Mouse (Mus musculus): ENCODE results near the gene Hist1h1c. TPM values are rescaled to one million over a fixed set of nuclear protein-coding genes. Genes with fewer than 3 reads are reported as not detected.
"Not testable (repeated sequence)": the region's sequence is repeated elsewhere in the genome, so short reads cannot be mapped to it uniquely, and the experiment has no call there.

The Hist1h1c gene
- polyA plus RNA-seq, 1 experiment from 2014 or later, result 16.7 TPM

DNA sequence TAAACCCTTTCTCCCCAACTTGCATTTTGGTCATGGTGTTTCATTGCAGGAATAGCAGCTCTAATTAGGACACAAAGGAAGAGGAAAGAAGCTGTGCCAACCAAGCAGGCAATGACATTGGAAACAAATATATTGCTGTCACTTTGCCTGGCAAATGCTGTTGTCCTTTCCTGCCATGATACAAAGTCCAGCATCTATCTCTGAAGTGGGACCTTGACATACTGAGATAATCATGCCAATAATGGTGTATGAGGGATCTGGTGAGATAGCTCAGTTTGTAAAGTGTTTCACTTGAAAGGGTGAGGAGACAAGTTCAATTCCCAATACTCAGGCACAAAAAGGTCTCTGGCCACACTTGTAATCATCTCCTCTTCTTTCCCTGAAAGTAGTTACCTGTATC is 28.2 kb downstream of the Hist1h1c start:
- H3K27me3 ChIP-seq (ENCODE audit: control insufficient read depth, insufficient read depth, low read length), result no peaks in the 10 kb centered on the region
- H3K4me1 ChIP-seq (replicated peaks; ENCODE audit: control insufficient read depth, insufficient read depth, low read length), result 0 out of 2 replicates have a peak, but pooled peaks cover 3% of the 10 kb centered on the region
- no peak overlapping the region for H3K4me3 ChIP-seq (ENCODE audit: low read depth, low read length)
- H3K36me3 ChIP-seq (ENCODE audit: control insufficient read depth, insufficient read depth, low read length), result no peaks in the 10 kb centered on the region
- H3K9me3 ChIP-seq (ENCODE audit: control insufficient read depth, low read length), result no peaks in the 10 kb centered on the region
- H3K27ac ChIP-seq (ENCODE audit: low read depth, low read length), result no peak overlapping the region
- ATAC-seq (ENCODE audit: low FRiP score) (no peak), DNase-seq (ENCODE audit: low spot score) (no peak)
- H3K4me2 ChIP-seq (replicated peaks; ENCODE audit: low read depth, low read length), result no peak overlapping the region
- no peak overlapping the region for H3K9ac ChIP-seq (ENCODE audit: low read depth, low read length)

DNA sequence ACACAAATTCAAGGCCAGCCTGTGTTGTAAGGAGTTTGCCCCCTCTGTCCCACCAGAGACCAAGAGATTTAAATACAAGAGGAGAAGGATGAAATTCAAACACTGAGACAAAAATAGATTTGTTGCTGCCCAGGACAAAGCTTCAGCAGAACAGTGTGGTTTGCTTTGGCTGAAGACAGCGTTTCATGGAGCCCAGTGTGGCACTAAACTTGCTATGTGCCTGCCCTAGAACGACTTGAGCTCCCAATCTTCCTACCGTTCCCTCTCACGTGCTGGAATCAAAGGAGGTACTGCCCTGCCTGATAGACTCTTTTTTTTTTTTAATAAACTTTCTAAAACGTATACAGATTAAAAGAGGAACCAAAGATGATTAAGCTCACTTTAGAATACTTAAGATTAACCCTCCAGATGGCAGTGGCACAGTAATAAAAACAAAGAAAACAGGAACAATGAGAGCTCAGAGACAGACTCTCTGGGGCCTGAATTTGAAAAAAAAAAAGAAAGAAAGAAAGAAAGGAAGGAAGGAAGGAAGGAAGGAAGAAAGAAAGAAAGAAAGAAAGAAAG is 30.3 kb downstream of the Hist1h1c start:
- no peaks in the 10 kb centered on the region for H3K9me3 ChIP-seq (ENCODE audit: control insufficient read depth, low read length)
- H3K4me2 ChIP-seq (replicated peaks; ENCODE audit: low read depth, low read length), result no peak overlapping the region
- no peak for ATAC-seq (ENCODE audit: low FRiP score)
- H3K9ac ChIP-seq (ENCODE audit: low read depth, low read length), result no peak overlapping the region
- no peak overlapping the region for H3K4me3 ChIP-seq (ENCODE audit: low read depth, low read length)
- 0 out of 2 replicates have a peak, but pooled peaks cover 3% of the 10 kb centered on the region for H3K4me1 ChIP-seq (replicated peaks; ENCODE audit: control insufficient read depth, insufficient read depth, low read length)
- no peak for DNase-seq (ENCODE audit: low spot score)
- H3K27me3 ChIP-seq (ENCODE audit: control insufficient read depth, insufficient read depth, low read length), result no peaks in the 10 kb centered on the region
- 59% methylated on average over 5 of the region's 5 CpGs for WGBS
- H3K36me3 ChIP-seq (ENCODE audit: control insufficient read depth, insufficient read depth, low read length), result no peaks in the 10 kb centered on the region
- no peak overlapping the region for H3K27ac ChIP-seq (ENCODE audit: low read depth, low read length)

DNA sequence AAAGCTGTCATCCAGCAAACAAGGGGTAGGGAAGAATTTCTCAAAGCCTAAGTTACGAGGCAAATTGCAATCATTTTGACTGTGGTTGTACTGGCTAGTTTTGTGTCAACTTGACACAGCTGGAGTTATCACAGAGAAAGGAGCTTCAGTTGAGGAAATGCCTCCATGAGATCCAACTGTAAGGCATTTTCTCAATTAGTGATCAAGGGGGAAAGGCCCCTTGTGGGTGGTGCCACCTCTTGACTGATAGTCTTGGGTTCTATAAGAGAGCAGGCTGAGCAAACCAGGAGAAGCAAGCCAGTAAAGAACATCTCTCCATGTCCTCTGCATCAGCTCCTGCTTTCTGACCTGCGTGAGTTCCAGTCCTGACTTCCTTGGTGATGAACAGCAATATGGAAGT is 31.0 kb downstream of the Hist1h1c start, which contains the start of gene Trim38:
TSS of gene Trim38 (plus strand) at position 301 of the 400 bp plus-strand sequence.
- H3K36me3 ChIP-seq (ENCODE audit: control insufficient read depth, insufficient read depth, low read length); H3K9ac ChIP-seq (ENCODE audit: low read depth, low read length); H3K4me3 ChIP-seq (ENCODE audit: low read depth, low read length); H3K4me2 ChIP-seq (replicated peaks; ENCODE audit: low read depth, low read length); H3K27me3 ChIP-seq (ENCODE audit: control insufficient read depth, insufficient read depth, low read length); ATAC-seq (ENCODE audit: low FRiP score); H3K27ac ChIP-seq (ENCODE audit: low read depth, low read length); H3K4me1 ChIP-seq (replicated peaks; ENCODE audit: control insufficient read depth, insufficient read depth, low read length); H3K9me3 ChIP-seq (ENCODE audit: control insufficient read depth, low read length); DNase-seq (ENCODE audit: low spot score): not testable (repeated sequence)
- WGBS, result 90% methylated on average over 2 of the region's 2 CpGs

DNA sequence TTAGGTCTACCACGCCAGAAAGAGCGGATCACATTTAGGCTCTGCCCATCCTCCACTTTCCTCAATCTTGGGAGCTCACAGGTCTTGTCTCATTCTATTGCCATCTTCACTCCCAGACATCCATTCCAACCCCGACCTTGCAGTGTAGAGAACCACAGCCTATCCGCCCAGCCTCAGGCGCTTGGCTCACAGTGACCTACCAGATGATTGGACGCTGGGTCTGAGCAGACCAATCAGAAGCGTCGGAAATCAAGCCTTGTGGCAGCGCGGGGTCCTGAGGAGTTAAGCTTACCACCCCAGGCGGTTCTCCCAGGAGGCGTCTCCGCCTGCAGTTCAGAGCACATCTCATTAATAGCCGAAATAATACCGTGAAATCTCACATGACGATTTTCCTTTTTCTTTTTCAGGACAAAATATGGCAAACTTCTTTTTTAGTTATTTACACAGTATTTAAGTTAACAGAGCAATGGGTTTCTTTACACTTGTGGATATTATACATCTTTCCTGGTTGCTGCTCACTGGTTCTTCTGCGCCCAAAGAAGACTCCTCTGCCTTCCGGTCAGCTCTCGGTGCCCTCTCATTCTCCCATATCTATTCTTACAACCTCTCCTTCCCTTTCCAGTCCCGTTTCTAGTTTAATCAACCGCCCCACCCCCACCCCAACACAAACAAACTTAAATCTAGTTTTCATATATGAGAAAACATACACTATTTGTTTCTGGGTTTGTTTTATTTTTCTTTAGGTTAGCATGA is 34.1 kb downstream of the Hist1h1c start:
- H3K27ac ChIP-seq (ENCODE audit: low read depth, low read length), result no peak overlapping the region
- H3K27me3 ChIP-seq (ENCODE audit: control insufficient read depth, insufficient read depth, low read length), result no peaks in the 10 kb centered on the region
- 25% methylated on average over 21 of the region's 21 CpGs for WGBS

DNA sequence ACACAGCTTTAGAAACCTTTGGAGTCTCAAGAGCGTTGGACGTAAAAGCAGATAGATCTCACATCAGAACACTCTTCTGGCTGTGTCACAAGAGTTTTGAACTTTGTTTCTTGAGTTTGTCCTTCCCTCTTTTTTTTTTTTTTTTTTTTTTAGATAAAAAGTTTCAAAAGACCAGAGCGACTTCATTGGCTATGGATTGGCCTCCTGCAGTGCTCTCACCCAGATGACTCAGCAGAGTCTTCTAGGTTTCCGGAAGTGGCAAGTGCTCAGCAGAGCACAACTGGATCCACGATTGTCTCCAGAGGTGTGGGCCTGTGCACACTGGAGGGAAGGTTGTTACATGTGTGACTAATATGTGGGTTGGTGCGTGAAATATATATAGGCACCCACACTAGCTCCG is 39.7 kb downstream of the Hist1h1c start:
- DNase-seq (ENCODE audit: low spot score) (no peak), ATAC-seq (ENCODE audit: low FRiP score) (no peak)
- Histone ChIP-seq H3K4me3 (ENCODE audit: low read depth, low read length) (no peak overlapping the region), H3K9me3 (ENCODE audit: control insufficient read depth, low read length) (no peaks in the 10 kb centered on the region), H3K27me3 (ENCODE audit: control insufficient read depth, insufficient read depth, low read length) (no peaks in the 10 kb centered on the region), H3K4me1 (replicated peaks; ENCODE audit: control insufficient read depth, insufficient read depth, low read length) (no peaks in the 10 kb centered on the region), H3K4me2 (replicated peaks; ENCODE audit: low read depth, low read length) (no peak overlapping the region), H3K36me3 (ENCODE audit: control insufficient read depth, insufficient read depth, low read length) (no peaks in the 10 kb centered on the region), H3K9ac (ENCODE audit: low read depth, low read length) (no peak overlapping the region), H3K27ac (ENCODE audit: low read depth, low read length) (no peak overlapping the region)
- 95% methylated on average over 7 of the region's 7 CpGs for WGBS

More for the DNA sequence above, 34.1 kb downstream of the Hist1h1c start:
- Histone ChIP-seq H3K9ac (ENCODE audit: low read depth, low read length) (no peak overlapping the region), H3K4me3 (ENCODE audit: low read depth, low read length) (no peak overlapping the region), H3K4me2 (replicated peaks; ENCODE audit: low read depth, low read length) (0 out of 2 replicates have a peak overlapping the region, but pooled peaks have one; percentile 17), H3K9me3 (ENCODE audit: control insufficient read depth, low read length) (no peaks in the 10 kb centered on the region), H3K4me1 (replicated peaks; ENCODE audit: control insufficient read depth, insufficient read depth, low read length) (no peaks in the 10 kb centered on the region), H3K36me3 (ENCODE audit: control insufficient read depth, insufficient read depth, low read length) (no peaks in the 10 kb centered on the region)
- peak; percentile 89 for ATAC-seq (ENCODE audit: low FRiP score)
- peak; percentile 67 for DNase-seq (ENCODE audit: low spot score)

DNA sequence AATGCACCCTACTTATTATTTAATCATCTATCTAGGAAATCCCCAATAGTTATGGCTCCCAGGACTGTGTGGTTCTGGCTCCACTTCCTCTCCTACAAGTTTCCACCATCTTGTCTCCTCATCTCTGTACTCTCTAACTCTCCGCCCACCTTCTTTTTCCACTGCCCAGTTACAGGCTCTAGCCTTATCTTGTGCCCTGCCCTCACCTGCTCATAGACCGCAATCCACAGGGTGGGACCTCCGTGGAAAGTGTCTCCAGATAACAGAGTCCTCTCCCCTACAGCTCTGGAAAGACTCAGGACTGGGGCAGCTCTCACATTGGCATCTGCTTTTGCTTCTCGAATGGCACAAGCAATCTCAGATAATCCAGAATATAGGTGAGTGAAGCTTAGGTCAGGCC is 40.4 kb downstream of the Hist1h1c start:
- H3K27me3 ChIP-seq (ENCODE audit: control insufficient read depth, insufficient read depth, low read length), result no peaks in the 10 kb centered on the region
- DNase-seq (ENCODE audit: low spot score), result no peak
- no peak overlapping the region for H3K27ac ChIP-seq (ENCODE audit: low read depth, low read length)
- H3K4me2 ChIP-seq (replicated peaks; ENCODE audit: low read depth, low read length), result no peak overlapping the region
- H3K36me3 ChIP-seq (ENCODE audit: control insufficient read depth, insufficient read depth, low read length), result no peaks in the 10 kb centered on the region
- no peak overlapping the region for H3K9ac ChIP-seq (ENCODE audit: low read depth, low read length)
- H3K9me3 ChIP-seq (ENCODE audit: control insufficient read depth, low read length), result no peaks in the 10 kb centered on the region
- no peak overlapping the region for H3K4me3 ChIP-seq (ENCODE audit: low read depth, low read length)
- H3K4me1 ChIP-seq (replicated peaks; ENCODE audit: control insufficient read depth, insufficient read depth, low read length), result no peaks in the 10 kb centered on the region
- no peak for ATAC-seq (ENCODE audit: low FRiP score)
- 86% methylated on average over 4 of the region's 4 CpGs for WGBS

Other genes starting within 250 kb of the Hist1h1c start
- 0.15 and 0.18 TPM in 2 replicates for gene Btn2a2, start 250.0 kb upstream of the Hist1h1c start, polyA plus RNA-seq (2014; fragmentation: Nextera tagmentation; extraction: Ambion mirVana)
- gene Hist1h4h, start 207.8 kb upstream of the Hist1h1c start, polyA plus RNA-seq (2014; fragmentation: Nextera tagmentation; extraction: Ambion mirVana), result 4.7 TPM in 2 replicates
- gene Hist1h2af, start 204.9 kb upstream of the Hist1h1c start, polyA plus RNA-seq (2014; fragmentation: Nextera tagmentation; extraction: Ambion mirVana), result 3.6 and 8.4 TPM in 2 replicates
- 3.7 and 4.8 TPM in 2 replicates for gene Hist1h3g, start 203.4 kb upstream of the Hist1h1c start, polyA plus RNA-seq (2014; fragmentation: Nextera tagmentation; extraction: Ambion mirVana)
- 0.60 and 0.89 TPM in 2 replicates for gene Hist1h2bh, start 195.4 kb upstream of the Hist1h1c start, polyA plus RNA-seq (2014; fragmentation: Nextera tagmentation; extraction: Ambion mirVana)
- gene Hist1h3f, start 194.8 kb upstream of the Hist1h1c start, polyA plus RNA-seq (2014; fragmentation: Nextera tagmentation; extraction: Ambion mirVana), result 1.0 and 1.1 TPM in 2 replicates
- 0.56 and 0.80 TPM in 2 replicates for gene Hist1h4f, start 187.2 kb upstream of the Hist1h1c start, polyA plus RNA-seq (2014; fragmentation: Nextera tagmentation; extraction: Ambion mirVana)
- 0.56 and 0.57 TPM in 2 replicates for gene Hist1h1d, start 185.5 kb upstream of the Hist1h1c start, polyA plus RNA-seq (2014; fragmentation: Nextera tagmentation; extraction: Ambion mirVana)
- 6.7 and 6.9 TPM in 2 replicates for gene Hist1h3e, start 176.4 kb upstream of the Hist1h1c start, polyA plus RNA-seq (2014; fragmentation: Nextera tagmentation; extraction: Ambion mirVana)
- gene Hist1h2ae, start 167.6 kb upstream of the Hist1h1c start, polyA plus RNA-seq (2014; fragmentation: Nextera tagmentation; extraction: Ambion mirVana), result 70.9 and 82.9 TPM in 2 replicates
- 3.2 and 4.8 TPM in 2 replicates for gene Hist1h2bg, start 167.4 kb upstream of the Hist1h1c start, polyA plus RNA-seq (2014; fragmentation: Nextera tagmentation; extraction: Ambion mirVana)
- 1.5 and 3.7 TPM in 2 replicates for gene Hist1h2bf, start 164.6 kb upstream of the Hist1h1c start, polyA plus RNA-seq (2014; fragmentation: Nextera tagmentation; extraction: Ambion mirVana)
- gene Hist1h2ad, start 164.4 kb upstream of the Hist1h1c start, polyA plus RNA-seq (2014; fragmentation: Nextera tagmentation; extraction: Ambion mirVana), result 1.0 and 2.9 TPM in 2 replicates
- gene Hist1h3d, start 163.0 kb upstream of the Hist1h1c start, polyA plus RNA-seq (2014; fragmentation: Nextera tagmentation; extraction: Ambion mirVana), result 7.2 and 8.3 TPM in 2 replicates
- 95.0 and 95.9 TPM in 2 replicates for gene Hist1h4d, start 157.2 kb upstream of the Hist1h1c start, polyA plus RNA-seq (2014; fragmentation: Nextera tagmentation; extraction: Ambion mirVana)
- gene Hist1h2be, start 117.7 kb upstream of the Hist1h1c start, polyA plus RNA-seq (2014; fragmentation: Nextera tagmentation; extraction: Ambion mirVana), result 1.8 and 2.2 TPM in 2 replicates
- gene Hist1h1e, start 116.2 kb upstream of the Hist1h1c start, polyA plus RNA-seq (2014; fragmentation: Nextera tagmentation; extraction: Ambion mirVana), result 19.7 and 23.7 TPM in 2 replicates
- 0.79 and 0.84 TPM in 2 replicates for gene Hist1h2ac, start 54.9 kb upstream of the Hist1h1c start, polyA plus RNA-seq (2014; fragmentation: Nextera tagmentation; extraction: Ambion mirVana)
- 21.0 and 26.1 TPM in 2 replicates for gene Hist1h2bc, start 54.6 kb upstream of the Hist1h1c start, polyA plus RNA-seq (2014; fragmentation: Nextera tagmentation; extraction: Ambion mirVana)
- gene Hist1h1t, start 43.0 kb upstream of the Hist1h1c start, polyA plus RNA-seq (2014; fragmentation: Nextera tagmentation; extraction: Ambion mirVana), result 0.17 TPM in 1 of 2 replicates, not detected in the other
- 4.5 and 4.9 TPM in 2 replicates for gene Hist1h4c, start 40.4 kb upstream of the Hist1h1c start, polyA plus RNA-seq (2014; fragmentation: Nextera tagmentation; extraction: Ambion mirVana)
- 3.4 and 4.2 TPM in 2 replicates for gene Hfe, start 28.0 kb upstream of the Hist1h1c start, polyA plus RNA-seq (2014; fragmentation: Nextera tagmentation; extraction: Ambion mirVana)
- 10.7 and 11.3 TPM in 2 replicates for gene Hist1h3c, start 6.8 kb downstream of the Hist1h1c start, polyA plus RNA-seq (2014; fragmentation: Nextera tagmentation; extraction: Ambion mirVana)
- gene Hist1h2bb, start 7.9 kb downstream of the Hist1h1c start, polyA plus RNA-seq (2014; fragmentation: Nextera tagmentation; extraction: Ambion mirVana), result 1.4 and 3.0 TPM in 2 replicates
- gene Hist1h2ab, start 12.3 kb downstream of the Hist1h1c start, polyA plus RNA-seq (2014; fragmentation: Nextera tagmentation; extraction: Ambion mirVana), result 42.5 and 50.0 TPM in 2 replicates
- gene Hist1h3b, start 13.5 kb downstream of the Hist1h1c start, polyA plus RNA-seq (2014; fragmentation: Nextera tagmentation; extraction: Ambion mirVana), result 6.5 and 10.7 TPM in 2 replicates
- gene Hist1h4b, start 18.2 kb downstream of the Hist1h1c start, polyA plus RNA-seq (2014; fragmentation: Nextera tagmentation; extraction: Ambion mirVana), result 3.6 and 4.8 TPM in 2 replicates
- gene Hist1h4a, start 22.4 kb downstream of the Hist1h1c start, polyA plus RNA-seq (2014; fragmentation: Nextera tagmentation; extraction: Ambion mirVana), result 0.32 TPM in 1 of 2 replicates, not detected in the other
- 3.4 and 5.3 TPM in 2 replicates for gene Hist1h3a, start 23.6 kb downstream of the Hist1h1c start, polyA plus RNA-seq (2014; fragmentation: Nextera tagmentation; extraction: Ambion mirVana)
- gene Hist1h1a, start 24.9 kb downstream of the Hist1h1c start, polyA plus RNA-seq (2014; fragmentation: Nextera tagmentation; extraction: Ambion mirVana), result 2.4 and 3.7 TPM in 2 replicates
- gene Trim38, start 31.1 kb downstream of the Hist1h1c start, polyA plus RNA-seq (2014; fragmentation: Nextera tagmentation; extraction: Ambion mirVana), result not detected in 2 replicates
- not detected in 2 replicates for gene Slc17a2, start 68.2 kb downstream of the Hist1h1c start, polyA plus RNA-seq (2014; fragmentation: Nextera tagmentation; extraction: Ambion mirVana)
- not detected in 2 replicates for gene Slc17a3, start 100.6 kb downstream of the Hist1h1c start, polyA plus RNA-seq (2014; fragmentation: Nextera tagmentation; extraction: Ambion mirVana)
- gene Slc17a1, start 128.9 kb downstream of the Hist1h1c start, polyA plus RNA-seq (2014; fragmentation: Nextera tagmentation; extraction: Ambion mirVana), result not detected in 2 replicates
- not detected in 2 replicates for gene Slc17a4, start 176.2 kb downstream of the Hist1h1c start, polyA plus RNA-seq (2014; fragmentation: Nextera tagmentation; extraction: Ambion mirVana)
- gene Hist1h2ba, start 195.3 kb downstream of the Hist1h1c start, polyA plus RNA-seq (2014; fragmentation: Nextera tagmentation; extraction: Ambion mirVana), result not detected in 2 replicates
- gene Hist1h2aa, start 195.7 kb downstream of the Hist1h1c start, polyA plus RNA-seq (2014; fragmentation: Nextera tagmentation; extraction: Ambion mirVana), result not detected in 2 replicates